Mouse (Mus musculus): Measurements from ENCODE around the gene Ralgps1. TPM values are rescaled to one million over a fixed set of nuclear protein-coding genes. Genes with fewer than 3 reads are reported as not detected.

Ralgps1 gene
- polyA plus RNA-seq, 1 experiment from 2014 or later, result 50.4 TPM

DNA sequence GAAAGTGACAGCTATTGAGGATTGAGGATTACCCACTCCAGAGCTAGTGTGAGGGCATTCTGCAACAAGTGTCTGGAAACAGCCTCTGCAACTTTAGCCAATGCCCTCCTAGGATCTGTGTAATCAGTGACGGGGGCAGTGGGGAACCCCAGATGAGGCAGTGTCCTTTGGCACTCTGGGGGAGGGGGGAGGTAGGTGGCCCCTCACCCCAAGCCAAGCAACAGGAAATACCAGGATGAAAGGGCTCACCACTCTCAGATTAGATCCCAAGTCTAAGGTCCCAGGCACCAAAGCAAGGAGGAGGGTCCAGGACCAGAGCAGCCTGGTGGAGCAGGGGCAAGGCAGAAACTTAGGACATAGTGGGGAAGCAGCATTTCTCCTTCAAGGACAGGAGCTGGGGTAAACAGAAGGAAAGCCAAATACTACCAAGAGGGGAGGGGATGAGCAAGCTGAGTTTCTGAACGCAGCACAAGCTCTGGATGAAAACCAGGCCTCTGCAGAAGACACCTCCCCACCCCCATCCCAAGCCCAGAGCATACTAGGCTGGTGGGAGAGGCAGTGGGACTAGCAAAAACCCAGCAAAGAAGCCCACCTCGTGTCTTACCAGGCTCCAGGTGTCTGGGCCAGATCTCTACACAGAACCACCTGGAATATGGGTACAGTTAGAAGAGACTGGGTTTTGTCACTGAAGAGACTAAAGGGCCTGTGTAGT, 121.2 kb downstream of the Ralgps1 start:
- Histone ChIP-seq H3K36me3 (ENCODE audit: control insufficient read depth, insufficient read depth) (no peaks in the 10 kb centered on the region), H3K27ac (ENCODE audit: low read length) (no peak overlapping the region), H3K27me3 (replicated peaks; ENCODE audit: control insufficient read depth, insufficient read depth, low read length) (no peaks in the 10 kb centered on the region), H3K4me2 (ENCODE audit: low read length) (no peak overlapping the region), H3K9ac (replicated peaks; ENCODE audit: low read depth, low read length) (no peak overlapping the region), H3K9me3 (ENCODE audit: control insufficient read depth, low read length) (no peaks in the 10 kb centered on the region), H3K4me1 (replicated peaks; ENCODE audit: control insufficient read depth, insufficient read depth, low read length) (peaks cover 9% of the 10 kb centered on the region), H3K4me3 (replicated peaks; ENCODE audit: low read length) (no peak overlapping the region)
- WGBS, result 78% methylated on average over 3 of the region's 3 CpGs
- no peak for ATAC-seq

DNA sequence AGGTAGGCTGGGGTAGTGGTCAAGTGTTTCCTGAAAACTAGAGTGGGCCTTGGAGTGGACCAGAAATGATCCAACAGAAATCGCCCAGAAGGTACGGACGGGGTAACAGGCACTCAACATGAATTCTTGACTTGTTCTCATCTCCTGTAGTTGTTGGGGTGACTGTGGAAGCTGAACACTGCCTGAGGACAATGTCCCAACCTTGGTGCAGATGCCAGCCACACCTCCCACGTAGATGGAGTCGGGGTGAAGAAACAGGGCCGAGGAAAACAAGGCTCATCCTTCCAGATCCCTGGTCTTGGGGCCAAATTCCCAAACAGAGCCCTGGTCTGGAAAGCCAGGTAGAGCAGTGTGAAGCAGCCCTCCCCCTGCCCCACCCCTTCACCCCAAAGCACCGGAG, 122.7 kb downstream of the Ralgps1 start:
- no peak overlapping the region for H3K4me2 ChIP-seq (ENCODE audit: low read length)
- H3K9ac ChIP-seq (replicated peaks; ENCODE audit: low read depth, low read length), result no peak overlapping the region
- peaks cover 4% of the 10 kb centered on the region; the same call in 1 of the 2 replicates for H3K4me1 ChIP-seq (replicated peaks; ENCODE audit: control insufficient read depth, insufficient read depth, low read length)
- H3K27me3 ChIP-seq (replicated peaks; ENCODE audit: control insufficient read depth, insufficient read depth, low read length), result no peaks in the 10 kb centered on the region
- H3K27ac ChIP-seq (ENCODE audit: low read length), result no peak overlapping the region
- ATAC-seq, result no peak
- no peaks in the 10 kb centered on the region for H3K9me3 ChIP-seq (ENCODE audit: control insufficient read depth, low read length)
- WGBS, result 93% methylated on average over 7 of the region's 7 CpGs
- H3K4me3 ChIP-seq (replicated peaks; ENCODE audit: low read length), result no peak overlapping the region
- H3K36me3 ChIP-seq (ENCODE audit: control insufficient read depth, insufficient read depth), result no peaks in the 10 kb centered on the region

DNA sequence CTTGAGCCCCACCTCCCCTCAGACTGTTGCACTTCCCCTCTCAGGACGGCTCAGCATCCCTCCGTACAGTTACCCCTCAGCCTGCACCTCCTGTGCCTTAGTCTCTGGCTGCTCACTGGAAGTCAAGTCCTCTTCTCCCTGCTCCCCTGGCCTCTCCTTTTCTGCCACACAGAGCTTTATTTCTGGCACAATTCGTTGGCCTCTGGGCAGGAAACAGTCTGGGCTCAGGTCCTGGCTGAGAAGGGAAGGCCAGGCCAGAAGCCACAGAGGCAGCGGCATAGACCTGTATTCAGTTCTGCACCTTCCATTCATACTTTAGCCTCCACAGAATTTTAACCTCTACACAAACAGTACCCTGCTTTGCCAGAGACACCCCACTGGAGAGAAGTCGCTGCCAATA, 124.4 kb downstream of the Ralgps1 start:
- H3K4me1 ChIP-seq (replicated peaks; ENCODE audit: control insufficient read depth, insufficient read depth, low read length), result no peaks in the 10 kb centered on the region
- no peak for ATAC-seq
- H3K27me3 ChIP-seq (replicated peaks; ENCODE audit: control insufficient read depth, insufficient read depth, low read length), result no peaks in the 10 kb centered on the region
- no peak overlapping the region for H3K4me2 ChIP-seq (ENCODE audit: low read length)
- no peaks in the 10 kb centered on the region for H3K36me3 ChIP-seq (ENCODE audit: control insufficient read depth, insufficient read depth)
- no peaks in the 10 kb centered on the region for H3K9me3 ChIP-seq (ENCODE audit: control insufficient read depth, low read length)
- H3K27ac ChIP-seq (ENCODE audit: low read length), result no peak overlapping the region
- no peak overlapping the region for H3K9ac ChIP-seq (replicated peaks; ENCODE audit: low read depth, low read length)
- H3K4me3 ChIP-seq (replicated peaks; ENCODE audit: low read length), result no peak overlapping the region
- WGBS, result 80% methylated on average over 5 of the region's 5 CpGs

DNA sequence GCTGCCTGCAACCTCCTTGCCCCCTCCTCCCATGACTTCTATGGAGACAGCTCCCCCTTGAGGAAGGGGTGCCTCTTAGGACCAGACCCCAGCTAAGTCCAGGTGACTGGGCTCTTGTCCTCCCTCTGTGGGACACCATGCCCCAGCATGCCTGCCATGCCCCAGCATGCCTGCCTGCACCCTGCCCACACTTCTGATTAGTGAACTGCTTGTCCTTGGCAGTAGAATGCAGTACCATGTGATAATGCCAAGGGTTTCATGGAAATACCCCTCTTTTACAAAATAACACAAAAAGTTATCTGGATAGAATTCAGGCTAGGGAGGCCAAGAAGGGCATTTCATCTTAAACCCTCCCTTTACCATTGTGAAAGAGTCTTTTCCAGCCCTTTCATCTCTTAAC, 125.9 kb downstream of the Ralgps1 start:
- no peaks in the 10 kb centered on the region for H3K36me3 ChIP-seq (ENCODE audit: control insufficient read depth, insufficient read depth)
- no peak overlapping the region for H3K4me3 ChIP-seq (replicated peaks; ENCODE audit: low read length)
- H3K9ac ChIP-seq (replicated peaks; ENCODE audit: low read depth, low read length), result no peak overlapping the region
- no peak overlapping the region for H3K4me2 ChIP-seq (ENCODE audit: low read length)
- H3K4me1 ChIP-seq (replicated peaks; ENCODE audit: control insufficient read depth, insufficient read depth, low read length), result no peaks in the 10 kb centered on the region
- no peaks in the 10 kb centered on the region for H3K9me3 ChIP-seq (ENCODE audit: control insufficient read depth, low read length)
- no peak overlapping the region for H3K27ac ChIP-seq (ENCODE audit: low read length)
- no peaks in the 10 kb centered on the region for H3K27me3 ChIP-seq (replicated peaks; ENCODE audit: control insufficient read depth, insufficient read depth, low read length)
- ATAC-seq, result no peak

DNA sequence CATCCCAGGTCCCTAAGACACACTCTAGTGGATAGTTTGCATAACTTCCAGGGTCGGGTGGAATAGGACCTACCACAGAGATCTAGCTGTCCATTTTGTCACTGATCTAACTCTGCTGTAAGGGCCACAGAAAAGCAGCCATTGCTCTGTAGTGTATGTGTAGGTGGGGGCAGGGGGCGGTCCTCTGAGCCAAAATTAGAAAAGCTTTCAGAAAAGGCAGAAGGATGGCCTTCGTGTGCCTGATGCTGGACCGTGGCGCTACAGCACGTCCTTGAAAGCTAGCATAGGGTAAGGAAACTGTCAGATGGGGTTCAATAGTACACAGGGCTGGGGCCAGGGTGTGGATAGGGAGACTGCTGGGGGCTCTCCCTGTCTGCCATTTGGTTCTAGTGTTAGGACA, 126.4 kb downstream of the Ralgps1 start:
- Histone ChIP-seq H3K36me3 (ENCODE audit: control insufficient read depth, insufficient read depth) (no peaks in the 10 kb centered on the region), H3K4me2 (ENCODE audit: low read length) (no peak overlapping the region), H3K9me3 (ENCODE audit: control insufficient read depth, low read length) (no peaks in the 10 kb centered on the region), H3K4me3 (replicated peaks; ENCODE audit: low read length) (no peak overlapping the region), H3K9ac (replicated peaks; ENCODE audit: low read depth, low read length) (no peak overlapping the region), H3K27ac (ENCODE audit: low read length) (no peak overlapping the region), H3K27me3 (replicated peaks; ENCODE audit: control insufficient read depth, insufficient read depth, low read length) (no peaks in the 10 kb centered on the region), H3K4me1 (replicated peaks; ENCODE audit: control insufficient read depth, insufficient read depth, low read length) (no peaks in the 10 kb centered on the region)
- 85% methylated on average over 6 of the region's 6 CpGs for WGBS
- no peak for ATAC-seq

DNA sequence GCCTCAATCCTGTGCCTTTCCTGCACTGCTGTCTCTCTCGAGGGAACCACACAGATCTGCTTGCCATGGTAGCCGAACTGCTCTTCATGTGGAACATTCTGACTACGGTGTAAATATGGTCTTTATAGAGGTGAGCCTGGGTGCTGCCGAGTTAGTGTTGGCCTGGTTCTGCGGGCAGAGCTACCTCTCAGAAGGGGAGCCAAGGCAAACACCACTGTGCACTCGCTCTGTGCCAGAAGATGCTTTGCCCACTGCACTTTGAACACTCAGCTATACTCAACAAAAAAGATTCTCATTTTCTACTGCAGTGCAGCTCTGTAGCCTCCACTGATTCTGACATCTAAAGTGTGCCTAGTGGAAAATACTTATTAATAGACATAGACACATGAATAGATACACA, 133.7 kb downstream of the Ralgps1 start:
- H3K9ac ChIP-seq (replicated peaks; ENCODE audit: low read depth, low read length), result no peak overlapping the region
- no peaks in the 10 kb centered on the region for H3K36me3 ChIP-seq (ENCODE audit: control insufficient read depth, insufficient read depth)
- no peak overlapping the region for H3K4me3 ChIP-seq (replicated peaks; ENCODE audit: low read length)
- 86% methylated on average over 6 of the region's 6 CpGs for WGBS
- no peak for ATAC-seq
- H3K4me1 ChIP-seq (replicated peaks; ENCODE audit: control insufficient read depth, insufficient read depth, low read length), result peaks cover 13% of the 10 kb centered on the region
- no peaks in the 10 kb centered on the region for H3K27me3 ChIP-seq (replicated peaks; ENCODE audit: control insufficient read depth, insufficient read depth, low read length)
- no peak overlapping the region for H3K27ac ChIP-seq (ENCODE audit: low read length)
- H3K4me2 ChIP-seq (ENCODE audit: low read length), result no peak overlapping the region
- H3K9me3 ChIP-seq (ENCODE audit: control insufficient read depth, low read length), result no peaks in the 10 kb centered on the region

DNA sequence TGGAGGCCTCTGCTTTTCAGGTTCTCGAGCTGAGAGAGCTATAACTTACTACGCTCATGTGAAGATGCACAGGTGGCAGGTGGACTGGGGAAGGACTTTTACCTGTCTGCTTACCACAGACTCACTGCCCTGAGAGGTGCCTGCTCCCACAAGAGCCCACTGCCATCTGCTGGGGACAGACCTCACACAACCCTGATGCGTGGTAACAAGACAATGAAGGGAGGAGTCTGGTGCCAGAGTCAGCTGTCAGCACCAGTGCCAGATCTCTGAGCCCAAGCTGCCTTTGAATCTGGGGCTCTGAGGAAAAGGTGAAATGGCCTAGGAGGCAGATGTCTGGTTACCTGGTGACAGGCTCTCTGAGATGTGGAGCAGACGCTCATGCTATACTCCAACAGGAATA, 136.4 kb downstream of the Ralgps1 start:
- Histone ChIP-seq H3K27me3 (replicated peaks; ENCODE audit: control insufficient read depth, insufficient read depth, low read length) (no peaks in the 10 kb centered on the region), H3K4me1 (replicated peaks; ENCODE audit: control insufficient read depth, insufficient read depth, low read length) (peaks cover 13% of the 10 kb centered on the region), H3K4me3 (replicated peaks; ENCODE audit: low read length) (no peak overlapping the region), H3K9me3 (ENCODE audit: control insufficient read depth, low read length) (no peaks in the 10 kb centered on the region), H3K36me3 (ENCODE audit: control insufficient read depth, insufficient read depth) (no peaks in the 10 kb centered on the region), H3K9ac (replicated peaks; ENCODE audit: low read depth, low read length) (no peak overlapping the region), H3K4me2 (ENCODE audit: low read length) (no peak overlapping the region), H3K27ac (ENCODE audit: low read length) (no peak overlapping the region)
- ATAC-seq, result no peak
- whole genome bisulfite sequencing, result 75% methylated on average over 4 of the region's 4 CpGs

DNA sequence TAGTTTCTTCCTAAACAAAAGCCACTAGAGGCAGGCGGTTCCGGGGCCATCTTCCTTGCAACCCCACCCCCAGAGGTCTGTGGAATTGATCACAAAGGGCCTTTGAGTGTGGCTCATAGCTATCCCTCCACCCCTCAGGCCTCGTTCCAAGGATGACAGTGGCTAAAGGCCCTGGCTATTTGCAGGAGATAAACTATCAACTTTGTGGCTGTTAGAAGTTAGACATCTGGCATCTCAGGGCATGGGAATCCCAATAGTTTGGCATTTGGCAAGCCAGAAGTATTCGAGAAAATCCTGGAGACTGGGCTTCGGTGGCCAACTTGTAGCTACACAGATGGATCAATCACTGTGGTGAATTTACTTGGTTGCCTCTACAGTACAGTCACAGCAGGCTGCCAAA, 137.4 kb downstream of the Ralgps1 start:
- H3K4me1 ChIP-seq (replicated peaks; ENCODE audit: control insufficient read depth, insufficient read depth, low read length), result peaks cover 13% of the 10 kb centered on the region
- WGBS, result 63% methylated on average over 5 of the region's 5 CpGs
- ATAC-seq, result no peak
- H3K9ac ChIP-seq (replicated peaks; ENCODE audit: low read depth, low read length), result no peak overlapping the region
- H3K27me3 ChIP-seq (replicated peaks; ENCODE audit: control insufficient read depth, insufficient read depth, low read length), result no peaks in the 10 kb centered on the region
- no peaks in the 10 kb centered on the region for H3K9me3 ChIP-seq (ENCODE audit: control insufficient read depth, low read length)
- H3K27ac ChIP-seq (ENCODE audit: low read length), result no peak overlapping the region
- H3K36me3 ChIP-seq (ENCODE audit: control insufficient read depth, insufficient read depth), result no peaks in the 10 kb centered on the region
- no peak overlapping the region for H3K4me2 ChIP-seq (ENCODE audit: low read length)
- no peak overlapping the region for H3K4me3 ChIP-seq (replicated peaks; ENCODE audit: low read length)

DNA sequence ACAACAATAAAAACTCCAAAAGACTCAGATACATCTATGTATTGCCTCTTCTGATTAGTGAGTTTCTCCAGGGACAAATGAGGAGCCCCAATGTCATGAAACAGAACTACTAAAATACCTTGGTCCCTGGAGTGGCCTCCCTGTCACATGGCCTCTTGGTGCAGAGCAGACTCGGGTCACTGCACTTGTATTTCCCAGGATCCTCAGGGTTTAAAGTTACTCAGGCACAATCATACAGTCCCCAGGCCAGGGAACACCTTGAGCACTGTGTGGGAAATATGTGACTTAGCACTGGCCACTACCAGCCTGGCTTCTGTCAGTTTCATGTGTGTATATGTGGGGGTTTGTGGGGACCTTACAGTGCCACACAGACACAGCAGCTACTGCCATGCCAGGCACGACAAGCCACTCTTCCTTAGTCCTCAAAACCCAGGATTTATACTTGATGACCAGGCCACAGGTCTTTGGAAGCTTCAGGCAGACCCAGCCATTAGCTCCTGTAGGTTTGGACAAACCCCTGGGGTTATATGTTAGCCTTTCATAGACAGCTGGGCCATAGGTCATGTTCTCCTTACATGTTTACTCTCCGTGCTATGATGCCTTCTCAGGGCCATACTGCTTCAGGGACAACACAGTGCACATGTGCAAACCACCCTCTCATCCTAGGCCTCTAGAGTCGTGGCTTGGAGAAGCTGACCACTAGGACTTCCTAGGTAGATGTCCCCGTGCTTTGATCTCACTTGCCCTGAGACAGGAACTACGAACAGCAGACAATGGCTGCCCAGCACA, 138.3 kb downstream of the Ralgps1 start:
- Histone ChIP-seq H3K4me3 (replicated peaks; ENCODE audit: low read length) (no peak overlapping the region), H3K9ac (replicated peaks; ENCODE audit: low read depth, low read length) (no peak overlapping the region), H3K4me2 (ENCODE audit: low read length) (no peak overlapping the region), H3K4me1 (replicated peaks; ENCODE audit: control insufficient read depth, insufficient read depth, low read length) (peaks cover 13% of the 10 kb centered on the region), H3K9me3 (ENCODE audit: control insufficient read depth, low read length) (no peaks in the 10 kb centered on the region), H3K36me3 (ENCODE audit: control insufficient read depth, insufficient read depth) (no peaks in the 10 kb centered on the region), H3K27me3 (replicated peaks; ENCODE audit: control insufficient read depth, insufficient read depth, low read length) (no peaks in the 10 kb centered on the region), H3K27ac (ENCODE audit: low read length) (no peak overlapping the region)
- 80% methylated on average over 6 of the region's 6 CpGs for WGBS
- no peak for ATAC-seq

Data from forebrain, embryonic 16.5 days (tissue).